Mouse (Mus musculus) CH12.LX (cell line): Measurements from ENCODE around the gene Rims1. TPM values are rescaled to one million over a fixed set of nuclear protein-coding genes. Genes with fewer than 3 reads are reported as not detected.
A peak's percentile ranks its signal among the peaks of the same experiment; 100 is the strongest.

Source experiments
- DNase-seq: peaks from one replicate; pipeline ENCODE4 v3.0.0-alpha.2; 2013; ENCODE audit errors: extremely low read depth
- H3K27ac ChIP-seq: 2 replicates; pipeline ENCODE4 v1.5.1; 2012; ENCODE audit warnings: low read depth, mild to moderate bottlenecking, control low read depth, moderate library complexity; ENCODE audit not compliant: insufficient read depth
- H3K27me3 ChIP-seq: replicated peaks from 2 replicates; pipeline ENCODE3; 2012; ENCODE audit warnings: inconsistent platforms
- H3K36me3 ChIP-seq, 2 experiments: replicated peaks in 1 of 2; 2 replicates each; pipeline versions ENCODE3 to v1.6.1; 2012; ENCODE audit warnings: inconsistent platforms in 1 of 2, low read length in 1 of 2, mild to moderate bottlenecking in 1 of 2, mixed read lengths in 1 of 2, moderate library complexity in 1 of 2; ENCODE audit not compliant: control insufficient read depth in 1 of 2, insufficient read depth in 1 of 2
- H3K4me1 ChIP-seq, 2 experiments: 2 replicates each; pipeline ENCODE4 v1.6.1; 2012; ENCODE audit warnings: inconsistent platforms in 1 of 2, moderate library complexity in 1 of 2; ENCODE audit not compliant: insufficient read depth in 2 of 2, control insufficient read depth in 1 of 2
- H3K4me2 ChIP-seq: 2 replicates; pipeline ENCODE4 v1.6.1; 2012; ENCODE audit warnings: low read depth, mild to moderate bottlenecking, control low read depth; ENCODE audit not compliant: poor library complexity, insufficient read depth, severe bottlenecking
- H3K4me3 ChIP-seq, 3 experiments: fragments of 150-350 bp in 1 of 3; sonication (generic) in 1 of 3; replicated peaks in 1 of 3; 2 replicates each; pipeline versions ENCODE3 to v1.5.1; 2011 to 2012; ENCODE audit warnings: low read depth in 2 of 3, low read length in 2 of 3, mild to moderate bottlenecking in 2 of 3, moderate library complexity in 2 of 3, control low read depth in 1 of 3, improper control_type of control experiment in 1 of 3, inconsistent platforms in 1 of 3, mixed read lengths in 1 of 3; ENCODE audit not compliant: poor library complexity in 1 of 3
- H3K79me2 ChIP-seq: replicated peaks from 2 replicates; pipeline ENCODE4 v1.6.1; 2012; ENCODE audit warnings: mild to moderate bottlenecking, moderate library complexity; ENCODE audit not compliant: control insufficient read depth, poor library complexity, insufficient read depth, severe bottlenecking; ENCODE audit errors: extremely low read depth
- H3K9ac ChIP-seq: 2 replicates; pipeline ENCODE4 v1.6.1; 2012; ENCODE audit warnings: low read depth, mild to moderate bottlenecking, control low read depth, moderate library complexity; ENCODE audit not compliant: insufficient read depth
- H3K9me3 ChIP-seq: replicated peaks from 2 replicates; pipeline ENCODE3; 2012; ENCODE audit warnings: low read length, inconsistent platforms, mixed read lengths
- BHLHE40 ChIP-seq: IDR thresholded peaks from 2 replicates; pipeline ENCODE4 v1.6.1; 2011; ENCODE audit warnings: mild to moderate bottlenecking, low read depth, low read length, improper control_type of control experiment
- CTCF ChIP-seq, 2 experiments: IDR thresholded peaks in 1 of 2; conservative IDR thresholded peaks in 1 of 2; 2 replicates each; pipeline ENCODE4 v1.5.1; 2011 to 2012; ENCODE audit warnings: low read depth in 2 of 2, low read length in 2 of 2, improper control_type of control experiment in 1 of 2, inconsistent platforms in 1 of 2, mild to moderate bottlenecking in 1 of 2, moderate library complexity in 1 of 2
- GABPA ChIP-seq: IDR thresholded peaks from 2 replicates; pipeline ENCODE4 v1.6.1; 2012; ENCODE audit warnings: low read depth, low read length, improper control_type of control experiment, inconsistent platforms; ENCODE audit not compliant: insufficient replicate concordance
- HCFC1 ChIP-seq: IDR thresholded peaks from 2 replicates; pipeline ENCODE4 v1.6.1; 2012; ENCODE audit warnings: low read depth, mild to moderate bottlenecking, inconsistent platforms, low read length, improper control_type of control experiment
- KAT2A ChIP-seq: IDR thresholded peaks from 2 replicates; pipeline ENCODE4 v1.6.1; 2012; ENCODE audit warnings: low read length, improper control_type of control experiment, inconsistent platforms; ENCODE audit not compliant: insufficient replicate concordance
- MAFK ChIP-seq: IDR thresholded peaks from 2 replicates; pipeline ENCODE4 v1.6.1; 2011; ENCODE audit warnings: low read length, improper control_type of control experiment; ENCODE audit not compliant: insufficient replicate concordance
- MAZ ChIP-seq: IDR thresholded peaks from 2 replicates; pipeline ENCODE4 v1.6.1; 2012; ENCODE audit warnings: low read depth, mild to moderate bottlenecking, inconsistent platforms, low read length, improper control_type of control experiment, moderate library complexity
- TCF12 ChIP-seq: IDR thresholded peaks from 2 replicates; pipeline ENCODE4 v1.6.1; 2014; ENCODE audit warnings: low read depth, mild to moderate bottlenecking, inconsistent platforms, low read length, improper control_type of control experiment
- dilution Hi-C: fragments of 300-500 bp; cut with MboI; formaldehyde crosslinking; loops from 2 replicates; pipeline ENCODE4 v1.14.3; 2020; ENCODE audit warnings: low sequenced_read_pairs; ENCODE audit not compliant: extremely low pct_unique_long_range_greater_than_20kb, extremely low pct_ligation_motif_present
- in situ Hi-C: fragments of 300-500 bp; cut with MboI; formaldehyde crosslinking; loops from 3 replicates; pipeline ENCODE4 v1.14.3; 2019; ENCODE audit warnings: low sequenced_read_pairs, low pct_ligation_motif_present, low pct_unique_long_range_greater_than_20kb, mixed read lengths
- polyA plus RNA-seq: library from polyadenylated mRNA; unstranded; fragments of >175 nt; gene quantifications from 2 replicates; pipeline ENCODE4 v1.2.1, GENCODE M21; 2012; ENCODE audit warnings: low read depth; ENCODE audit not compliant: insufficient read length
- total RNA-seq, 2 experiments: library from RNA; depleted of rRNA; stranded (reverse); fragments of 300-350 nt in 1 of 2; fragments of >200 nt in 1 of 2; gene quantifications; 2 replicates each; pipeline ENCODE4 v1.2.3; 2012 to 2014

Gene Rims1
- total and polyA plus RNA-seq, 3 experiments, result not detected

GRCm38 (mm10) chr1:22424020-22424419 lies 381.8 kb downstream of the Rims1 start:
- no peak overlapping the region for H3K4me3 ChIP-seq
- H3K79me2 ChIP-seq, result no peaks in the 10 kb centered on the region
- H3K9me3 ChIP-seq, result no peaks in the 10 kb centered on the region
- H3K4me2 ChIP-seq, result no peak overlapping the region
- H3K4me1 ChIP-seq, result no peaks in the 10 kb centered on the region
- DNase-seq, result no peak
- H3K27ac ChIP-seq, result no peak overlapping the region
- dilution Hi-C loops, result no loop called here
- no peaks in the 10 kb centered on the region for H3K36me3 ChIP-seq
- H3K27me3 ChIP-seq, result no peaks in the 10 kb centered on the region
- H3K9ac ChIP-seq, result no peak overlapping the region
- in situ Hi-C loops, result no loop called here
- TF ChIP-seq TCF12 (no peak), MAFK (peak; percentile 61; the same call in 1 of the 2 replicates)

- dilution Hi-C loops (no loop called here), in situ Hi-C loops (no loop called here)
- no peak for DNase-seq
- no peaks in the 10 kb centered on the region for H3K4me1 ChIP-seq
- no peaks in the 10 kb centered on the region for H3K27me3 ChIP-seq
- no peak overlapping the region for H3K4me3 ChIP-seq
- TF ChIP-seq GABPA (no peak), MAFK (no peak), HCFC1 (no peak), MAZ (no peak)
- H3K36me3 ChIP-seq, result no peaks in the 10 kb centered on the region
- H3K27ac ChIP-seq, result no peak overlapping the region
- no peaks in the 10 kb centered on the region for H3K9me3 ChIP-seq
- no peak overlapping the region for H3K9ac ChIP-seq
- H3K79me2 ChIP-seq, result no peaks in the 10 kb centered on the region
- H3K4me2 ChIP-seq, result no peak overlapping the region
Measured at GRCm38 (mm10) chr1:22422102-22422501, 383.7 kb downstream of the Rims1 start.

DNA sequence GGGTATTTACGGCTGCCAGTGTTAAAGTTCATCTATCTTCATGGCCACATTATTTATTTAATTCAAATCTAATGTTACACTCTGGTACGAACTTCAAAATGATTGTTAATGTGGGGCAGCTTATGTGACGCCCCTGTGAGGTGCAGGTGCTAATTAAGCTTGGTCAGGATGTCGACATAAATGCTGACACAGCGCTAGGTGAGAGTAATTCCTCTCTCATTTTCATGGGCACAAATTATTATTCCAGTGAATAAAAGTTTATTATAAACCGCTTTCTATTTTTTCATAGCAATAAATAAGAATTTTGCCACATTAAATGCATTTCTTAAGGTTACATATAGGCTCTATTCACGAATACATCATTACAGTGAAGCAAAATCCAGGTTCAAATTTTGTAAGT lies 395.6 kb downstream of the Rims1 start:
- Histone ChIP-seq H3K9me3 (no peaks in the 10 kb centered on the region), H3K4me1 (no peaks in the 10 kb centered on the region), H3K79me2 (no peaks in the 10 kb centered on the region), H3K27ac (no peak overlapping the region), H3K27me3 (no peaks in the 10 kb centered on the region), H3K4me2 (no peak overlapping the region), H3K4me3 (no peak overlapping the region), H3K9ac (no peak overlapping the region), H3K36me3 (no peaks in the 10 kb centered on the region)
- in situ Hi-C loops, result no loop called here
- TF ChIP-seq BHLHE40 (no peak), CTCF (conservative IDR thresholded peaks at IDR 0.05 in 1 of 2, IDR thresholded peaks at IDR 0.05 in 1 of 2; ENCODE audit: low read depth in 2 of 2, low read length in 2 of 2) (no peak), KAT2A (no peak), MAFK (peak; percentile 62; the same call in 1 of the 2 replicates)
- no peak for DNase-seq
- dilution Hi-C loops, result no loop called here
